Mouse (Mus musculus) lung, embryonic 14.5 days (tissue): ENCODE measurements around the gene Myd88. TPM values are rescaled to one million over a fixed set of nuclear protein-coding genes. Genes with fewer than 3 reads are reported as not detected.

Experiments
- ATAC-seq: fragments of 200-750 bp; cut with Nextera tagmentation; 2 replicates; pipeline ENCODE4 v1.8.0; 2017; ENCODE audit warnings: mild to moderate bottlenecking, moderate TSS enrichment, moderate library complexity; ENCODE audit not compliant: insufficient read depth
- DNase-seq: peaks from one replicate; pipeline ENCODE4 v3.0.0-alpha.2; 2015
- H3K27ac ChIP-seq: fragments of 300-500 bp; sonication (generic); 2 replicates; pipeline ENCODE4 v1.5.1; 2014; ENCODE audit warnings: low read depth, mild to moderate bottlenecking, moderate library complexity
- H3K27me3 ChIP-seq: fragments of 300-500 bp; sonication (generic); 2 replicates; pipeline ENCODE4 v1.6.1; 2014; ENCODE audit warnings: low read length, control low read depth; ENCODE audit not compliant: insufficient read depth
- H3K36me3 ChIP-seq: fragments of 300-500 bp; sonication (generic); 2 replicates; pipeline ENCODE4 v1.6.1; 2014; ENCODE audit warnings: control low read depth; ENCODE audit not compliant: insufficient read depth
- H3K4me1 ChIP-seq: fragments of 300-500 bp; sonication (generic); 2 replicates; pipeline ENCODE4 v1.6.1; 2014; ENCODE audit warnings: antibody characterized with exemption, control low read depth; ENCODE audit not compliant: insufficient read depth
- H3K4me2 ChIP-seq: fragments of 300-500 bp; sonication (generic); 2 replicates; pipeline ENCODE4 v1.6.1; 2014; ENCODE audit warnings: mild to moderate bottlenecking
- H3K4me3 ChIP-seq: fragments of 300-500 bp; sonication (generic); 2 replicates; pipeline ENCODE4 v1.5.1; 2014; ENCODE audit warnings: low read depth, low read length
- H3K9ac ChIP-seq: fragments of 300-500 bp; sonication (generic); 2 replicates; pipeline ENCODE4 v1.6.1; 2014
- H3K9me3 ChIP-seq: fragments of 300-500 bp; sonication (generic); 2 replicates; pipeline ENCODE4 v1.6.1; 2016; ENCODE audit warnings: low read depth, low read length, control low read depth
- CTCF ChIP-seq: IDR thresholded peaks from 2 replicates; pipeline ENCODE4 v1.5.1; 2016; ENCODE audit warnings: antibody characterized with exemption, low read depth
- WGBS: fragments of 180-500 bp; shearing (Covaris S2); extraction: QIAGEN DNeasy Blood & Tissue Kit; methylation state at CpG from one replicate; pipeline ENCODE4 v1.1.7; 2014; 5-methylcytosine and 5-hydroxymethylcytosine counted together
- polyA plus RNA-seq: library from polyadenylated mRNA; unstranded; fragments of >200 nt; fragmentation: Nextera tagmentation; extraction: Ambion mirVana; gene quantifications from 2 replicates; pipeline ENCODE4 v1.2.1, GENCODE M21; 2014

Gene Myd88
- polyA plus RNA-seq = 21.8 and 24.5 TPM in 2 replicates

DNA sequence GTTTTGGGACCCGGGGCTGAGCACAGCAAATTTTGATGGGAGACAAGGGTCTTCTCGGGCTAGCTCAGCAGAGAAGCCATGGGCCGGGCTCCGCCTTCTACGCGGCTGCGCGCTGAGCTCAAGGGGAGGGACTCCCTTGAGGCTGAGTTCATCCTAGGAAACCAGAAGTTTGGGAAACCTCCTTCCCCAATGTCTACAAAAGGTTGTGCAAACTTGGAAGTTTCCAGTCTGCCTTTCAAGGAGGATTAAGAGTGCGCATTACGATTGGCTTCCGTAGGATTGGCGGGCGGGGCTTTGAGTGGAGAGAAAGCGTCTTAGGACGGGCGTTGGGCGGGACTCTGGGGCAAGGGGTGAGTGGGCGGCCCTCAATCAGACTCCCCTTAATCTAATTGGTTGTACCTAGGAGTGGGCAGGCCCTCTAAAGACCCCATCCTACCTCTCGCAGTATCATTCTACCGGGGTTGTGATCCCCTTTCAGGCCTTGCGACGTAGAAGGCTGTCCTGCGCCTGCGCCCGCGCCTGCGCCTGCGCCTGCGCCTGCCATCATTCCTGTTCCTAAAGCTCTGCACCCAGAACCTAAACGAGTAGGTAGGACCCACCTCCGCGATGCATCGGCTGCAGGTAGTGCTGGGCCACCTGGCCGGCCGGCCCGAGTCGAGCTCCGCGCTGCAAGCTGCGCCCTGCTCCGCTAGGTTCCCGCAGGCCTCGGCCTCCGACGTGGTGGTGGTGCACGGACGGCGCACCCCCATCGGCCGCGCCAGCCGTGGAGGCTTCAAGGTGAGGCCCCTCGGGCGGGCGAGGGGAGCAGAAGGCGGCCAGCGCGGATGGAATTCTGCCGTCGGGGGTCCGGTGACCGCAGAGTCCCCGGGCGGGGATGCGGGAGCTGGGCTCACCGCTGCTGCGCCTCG, at the start of gene Myd88:
Myd88 (minus strand) TSS at position 503 of the 908 bp plus-strand sequence.
- Histone ChIP-seq H3K27me3 (no peaks in the 10 kb centered on the region), H3K4me1 (peaks cover 7% of the 10 kb centered on the region), H3K27ac (peak within 1 kb of the TSS; percentile 94), H3K9me3 (no peaks in the 10 kb centered on the region), H3K9ac (peak within 1 kb of the TSS; percentile 70), H3K4me2 (peak within 1 kb of the TSS; percentile 91), H3K36me3 (peaks cover 33% of the 10 kb centered on the region), H3K4me3 (peak within 1 kb of the TSS; percentile 71)
- peak; percentile 99 for DNase-seq
- under 1% methylated on average over 67 of the region's 68 CpGs for WGBS
- no peak for TF ChIP-seq CTCF
- ATAC-seq = peak; percentile 99

DNA sequence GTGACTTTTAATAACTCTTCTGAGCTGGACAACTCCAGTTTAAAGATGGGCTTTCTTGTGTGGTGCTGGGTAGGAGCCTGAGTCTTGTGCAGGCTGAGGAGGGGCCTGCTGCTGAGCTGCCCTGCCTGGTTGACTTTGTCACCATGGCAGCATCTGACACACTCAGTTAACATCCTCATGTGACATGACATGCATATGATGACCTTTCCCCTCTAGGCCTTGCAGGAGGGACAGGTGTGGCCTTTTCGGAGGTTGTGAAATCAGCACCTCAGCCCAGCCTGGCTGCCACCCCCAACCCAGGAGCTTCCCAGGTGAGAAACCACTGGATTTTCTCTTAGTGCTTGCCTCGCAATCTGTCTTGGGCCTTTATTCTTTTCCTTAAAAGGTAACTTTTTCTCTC, 49.0 kb upstream of the Myd88 start:
- ATAC-seq (no peak), DNase-seq (no peak)
- H3K27me3 ChIP-seq = no peaks in the 10 kb centered on the region
- H3K27ac ChIP-seq = no peak overlapping the region
- no peak overlapping the region for H3K4me2 ChIP-seq
- WGBS = 84% methylated on average over 2 of the region's 2 CpGs
- H3K4me3 ChIP-seq = no peak overlapping the region
- no peak for TF ChIP-seq CTCF
- no peaks in the 10 kb centered on the region for H3K9me3 ChIP-seq
- no peak overlapping the region for H3K9ac ChIP-seq
- no peaks in the 10 kb centered on the region for H3K36me3 ChIP-seq
- no peaks in the 10 kb centered on the region for H3K4me1 ChIP-seq

DNA sequence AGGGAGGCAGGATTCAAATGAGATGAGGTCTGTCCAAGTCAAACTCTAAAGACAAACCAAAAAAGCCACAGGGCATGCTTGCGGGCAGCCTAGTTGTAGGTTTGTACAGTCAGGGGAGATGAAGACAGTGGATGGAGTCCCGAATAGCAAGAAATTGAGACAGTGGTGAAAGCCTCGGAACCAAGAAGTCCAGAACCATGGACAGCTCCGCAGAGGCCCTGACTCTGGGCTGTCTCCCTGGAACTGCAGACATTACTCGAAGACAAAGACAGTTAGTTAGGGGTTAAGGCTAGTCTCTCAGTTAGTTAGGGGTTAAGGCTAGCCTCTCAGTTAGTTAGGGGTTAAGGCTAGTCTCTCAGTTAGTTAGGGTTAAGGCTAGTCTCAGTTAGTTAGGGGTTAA, 47.7 kb upstream of the Myd88 start:
- DNase-seq (peak; percentile 82), ATAC-seq (no peak)
- no peak overlapping the region for H3K27ac ChIP-seq
- no peaks in the 10 kb centered on the region for H3K4me1 ChIP-seq
- H3K27me3 ChIP-seq = no peaks in the 10 kb centered on the region
- H3K36me3 ChIP-seq = no peaks in the 10 kb centered on the region
- no peak for TF ChIP-seq CTCF
- no peak overlapping the region for H3K4me3 ChIP-seq
- H3K9ac ChIP-seq = no peak overlapping the region
- no peaks in the 10 kb centered on the region for H3K9me3 ChIP-seq
- WGBS = 49% methylated on average over 5 of the region's 5 CpGs
- H3K4me2 ChIP-seq = no peak overlapping the region

DNA sequence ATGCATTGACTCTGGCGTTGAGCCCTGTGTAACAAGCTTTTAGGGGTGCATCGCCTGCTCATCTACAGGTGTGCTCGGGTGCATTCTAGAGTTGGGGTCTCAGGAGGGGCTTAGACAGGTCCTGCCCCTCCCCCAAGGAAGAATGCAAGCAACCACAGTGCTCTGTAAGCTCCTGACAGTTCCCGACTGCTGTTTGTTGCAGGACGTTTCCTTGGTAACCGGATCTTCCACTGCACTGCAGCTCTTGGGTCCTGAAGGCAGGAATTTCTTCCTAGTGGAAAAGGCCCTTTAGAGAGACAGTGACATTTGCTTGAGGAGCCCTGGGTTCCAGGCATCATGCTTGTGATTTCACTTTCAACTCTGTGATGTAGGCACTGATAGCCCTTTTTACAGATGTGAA, 41.4 kb upstream of the Myd88 start:
- ATAC-seq (no peak), DNase-seq (no peak)
- 57% methylated on average over 6 of the region's 6 CpGs for WGBS
- no peaks in the 10 kb centered on the region for H3K27me3 ChIP-seq
- no peak overlapping the region for H3K9ac ChIP-seq
- no peak overlapping the region for H3K4me3 ChIP-seq
- H3K9me3 ChIP-seq = no peaks in the 10 kb centered on the region
- no peaks in the 10 kb centered on the region for H3K36me3 ChIP-seq
- H3K4me2 ChIP-seq = no peak overlapping the region
- H3K27ac ChIP-seq = no peak overlapping the region
- no peaks in the 10 kb centered on the region for H3K4me1 ChIP-seq
- no peak for TF ChIP-seq CTCF

DNA sequence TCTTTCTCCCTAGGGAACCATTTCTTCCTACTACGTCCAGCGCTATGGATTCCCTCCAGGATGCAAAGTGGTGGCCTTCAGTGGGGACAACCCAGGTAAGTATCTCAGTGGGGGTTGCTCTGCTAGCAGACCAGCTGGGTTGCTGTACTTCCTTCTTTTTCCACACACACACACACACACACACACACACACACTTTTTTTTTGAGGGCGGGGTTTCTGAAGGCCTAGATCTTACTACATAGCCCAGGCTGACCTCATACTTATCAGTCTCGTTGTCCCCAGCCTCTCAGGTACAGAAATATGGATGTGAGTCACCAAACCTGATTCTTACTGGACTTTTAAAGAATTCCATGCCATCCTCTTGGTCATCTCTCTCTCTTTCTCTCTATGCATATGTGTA, 37.0 kb upstream of the Myd88 start:
- no peak for TF ChIP-seq CTCF
- DNase-seq (no peak), ATAC-seq (no peak)
- WGBS = 81% methylated on average over 4 of the region's 4 CpGs
- Histone ChIP-seq H3K9ac (no peak overlapping the region), H3K9me3 (no peaks in the 10 kb centered on the region), H3K4me2 (no peak overlapping the region), H3K4me3 (no peak overlapping the region), H3K27ac (no peak overlapping the region), H3K27me3 (no peaks in the 10 kb centered on the region), H3K4me1 (no peaks in the 10 kb centered on the region), H3K36me3 (no peaks in the 10 kb centered on the region)

DNA sequence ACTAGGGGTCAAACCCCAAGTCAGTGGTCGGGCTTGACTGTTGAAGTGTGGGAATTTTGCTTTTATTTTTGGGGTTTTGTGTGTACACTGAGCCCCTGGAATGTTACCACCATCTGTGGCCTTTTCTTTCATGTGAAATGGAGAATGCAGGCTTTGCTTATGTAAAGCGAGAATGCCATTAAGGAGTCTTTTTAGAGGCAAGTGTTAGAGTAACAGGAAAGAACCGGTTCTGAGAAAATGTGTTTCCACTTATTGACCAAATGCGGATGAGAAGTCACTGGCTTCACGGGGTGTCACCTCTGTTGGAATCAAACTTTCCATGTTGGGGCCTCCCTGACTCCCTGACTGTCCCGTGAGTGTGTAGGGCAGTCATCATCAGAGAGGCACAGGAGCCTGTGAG, 34.3 kb upstream of the Myd88 start:
- WGBS = 47% methylated on average over 6 of the region's 6 CpGs
- H3K4me1 ChIP-seq = no peaks in the 10 kb centered on the region
- no peak overlapping the region for H3K27ac ChIP-seq
- no peaks in the 10 kb centered on the region for H3K9me3 ChIP-seq
- TF ChIP-seq CTCF = no peak
- no peak overlapping the region for H3K4me3 ChIP-seq
- no peak for ATAC-seq
- no peak overlapping the region for H3K4me2 ChIP-seq
- H3K36me3 ChIP-seq = no peaks in the 10 kb centered on the region
- no peak for DNase-seq
- no peaks in the 10 kb centered on the region for H3K27me3 ChIP-seq
- no peak overlapping the region for H3K9ac ChIP-seq

DNA sequence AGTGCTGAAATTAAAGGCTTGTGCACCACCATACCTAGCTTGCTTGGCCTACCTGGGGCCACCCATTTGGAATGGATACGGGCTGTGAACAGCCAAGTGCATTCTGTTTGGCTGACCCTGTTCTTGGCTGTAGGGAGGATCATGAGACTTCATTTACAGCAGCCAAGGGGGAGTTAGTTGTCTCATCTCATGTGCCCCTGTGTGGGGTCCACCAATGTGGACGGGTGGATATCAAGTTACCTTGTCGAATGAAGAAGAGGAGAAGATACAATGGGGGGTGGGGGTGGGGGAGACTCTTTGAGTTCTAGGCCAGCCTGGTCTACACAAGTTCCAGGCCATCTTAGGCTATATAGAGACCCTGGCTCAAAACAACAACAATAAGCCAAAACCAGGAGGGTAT, 33.8 kb upstream of the Myd88 start:
- H3K27ac ChIP-seq = no peak overlapping the region
- no peaks in the 10 kb centered on the region for H3K27me3 ChIP-seq
- TF ChIP-seq CTCF = no peak
- H3K36me3 ChIP-seq = no peaks in the 10 kb centered on the region
- no peaks in the 10 kb centered on the region for H3K9me3 ChIP-seq
- no peak overlapping the region for H3K9ac ChIP-seq
- whole genome bisulfite sequencing = 53% methylated on average over 3 of the region's 3 CpGs
- ATAC-seq (no peak), DNase-seq (no peak)
- H3K4me1 ChIP-seq = no peaks in the 10 kb centered on the region
- H3K4me3 ChIP-seq = no peak overlapping the region
- no peak overlapping the region for H3K4me2 ChIP-seq
